Mouse (Mus musculus) bone marrow, adult 2 months (tissue): ENCODE results near the gene Aif1.

Source experiments
- CTCF ChIP-seq: fragments of 200-500 bp; IDR thresholded peaks from 2 replicates; pipeline ENCODE4 v1.5.1; 2011; ENCODE audit warnings: low read length, control low read depth; ENCODE audit not compliant: control insufficient read depth, insufficient read depth
- POLR2A ChIP-seq: fragments of 200-500 bp; IDR thresholded peaks from 2 replicates; pipeline ENCODE4 v1.6.1; 2011; ENCODE audit warnings: low read depth, mild to moderate bottlenecking, control low read depth, low read length, borderline replicate concordance; ENCODE audit not compliant: control insufficient read depth

DNA sequence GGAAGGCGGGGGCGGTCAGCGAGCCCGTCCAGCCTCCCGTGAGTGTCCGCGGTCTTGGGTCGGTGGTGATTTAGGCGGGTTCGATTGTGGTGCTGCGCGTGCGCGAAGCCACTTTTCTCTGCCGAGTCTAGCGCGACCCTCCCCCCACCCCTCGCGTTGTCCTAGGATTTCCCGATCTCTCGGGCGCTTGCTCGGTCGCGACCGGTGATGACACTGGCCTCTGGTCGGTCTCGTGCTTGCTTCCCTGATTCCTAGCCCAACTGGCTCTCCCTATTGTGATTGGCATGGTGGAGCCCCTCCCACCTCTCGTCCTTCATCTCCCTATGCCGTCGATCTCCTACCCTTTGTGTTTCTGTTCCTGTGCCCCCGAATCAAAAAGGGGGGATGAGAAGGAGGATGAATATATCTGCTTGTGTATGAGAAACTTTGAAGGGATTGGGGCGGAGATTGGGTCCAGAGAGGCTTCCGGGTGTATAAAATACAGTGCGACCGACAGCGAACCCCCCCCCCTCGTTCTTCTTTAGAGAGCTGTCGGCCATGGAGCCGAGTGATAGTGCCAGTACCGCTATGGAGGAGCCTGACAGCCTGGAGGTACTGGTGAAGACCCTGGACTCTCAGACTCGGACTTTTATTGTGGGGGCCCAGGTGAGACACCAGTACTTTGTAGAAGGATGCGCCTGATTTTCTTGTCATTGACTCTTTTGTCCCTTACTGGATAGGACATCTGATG lies 40.1 kb downstream of the Aif1 start:
- TF ChIP-seq CTCF (no peak), POLR2A (no peak)
